Mouse (Mus musculus): ENCODE data around the gene Bean1.

Gene Bean1

GRCm38 (mm10) chr8:104170118-104171049 is at the start of gene Bean1:
TSS of gene Bean1 (plus strand) at chr8:104170442.
- peak; percentile 66 for DNase-seq

DNA sequence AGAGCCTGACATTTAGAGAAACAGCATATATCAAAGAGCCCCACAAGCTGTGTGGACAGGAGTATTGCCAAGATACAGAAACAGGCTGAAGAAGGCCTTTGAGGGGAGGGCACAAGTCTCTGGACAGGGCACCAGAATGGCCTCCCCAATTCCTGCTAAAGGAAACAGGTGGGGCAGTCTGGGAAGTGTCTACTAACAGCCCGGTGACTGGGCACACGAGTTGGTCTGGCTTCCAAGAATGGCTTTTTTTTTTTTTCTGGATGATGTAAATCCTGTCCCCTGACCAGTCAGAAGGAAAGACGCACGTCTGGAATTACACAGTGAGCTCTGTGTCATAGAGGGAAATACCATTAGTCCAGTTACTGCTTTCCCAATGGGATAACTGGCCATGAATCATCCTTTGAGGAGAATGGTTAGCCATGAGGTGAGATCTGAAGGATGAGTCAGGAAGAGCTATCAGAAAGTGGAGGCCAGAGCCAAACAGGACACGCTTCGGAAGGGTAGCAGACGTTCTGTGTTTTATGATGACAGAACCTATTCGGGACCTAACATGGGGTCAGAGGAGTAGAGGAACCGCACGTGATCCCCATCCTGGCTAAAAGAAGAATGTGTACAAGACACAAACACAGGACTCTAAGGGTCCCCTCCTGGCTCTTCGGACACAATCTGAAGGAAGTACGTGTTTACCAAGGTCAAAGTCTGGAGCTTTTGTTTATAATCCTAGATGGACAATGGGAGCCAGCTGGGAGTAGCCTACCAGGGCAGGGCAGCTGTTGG is 48.4 kb upstream of the Bean1 start:
- DNase-seq = no peak

GRCm38 (mm10) chr8:104123080-104123657 is 47.1 kb upstream of the Bean1 start:
- DNase-seq = no peak

DNA sequence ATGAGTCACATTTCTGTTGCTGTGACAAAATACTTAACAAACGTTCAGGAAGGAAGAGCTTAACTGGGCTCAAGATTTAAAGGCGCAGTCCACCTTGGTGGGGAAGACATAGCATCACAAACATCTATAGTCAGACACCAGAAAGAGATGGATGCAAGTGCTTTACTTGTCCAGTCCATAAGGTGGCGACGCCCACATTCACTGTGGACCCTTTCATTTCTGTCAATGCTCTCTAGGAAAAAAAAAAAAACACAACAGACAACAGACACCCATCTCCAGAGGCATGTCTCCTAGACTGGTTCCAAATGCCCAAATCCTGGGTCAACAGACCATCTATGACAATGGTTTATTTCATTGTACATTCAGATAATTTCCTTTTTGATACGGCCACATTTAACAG is 45.7 kb upstream of the Bean1 start:
- DNase-seq = no peak

DNA sequence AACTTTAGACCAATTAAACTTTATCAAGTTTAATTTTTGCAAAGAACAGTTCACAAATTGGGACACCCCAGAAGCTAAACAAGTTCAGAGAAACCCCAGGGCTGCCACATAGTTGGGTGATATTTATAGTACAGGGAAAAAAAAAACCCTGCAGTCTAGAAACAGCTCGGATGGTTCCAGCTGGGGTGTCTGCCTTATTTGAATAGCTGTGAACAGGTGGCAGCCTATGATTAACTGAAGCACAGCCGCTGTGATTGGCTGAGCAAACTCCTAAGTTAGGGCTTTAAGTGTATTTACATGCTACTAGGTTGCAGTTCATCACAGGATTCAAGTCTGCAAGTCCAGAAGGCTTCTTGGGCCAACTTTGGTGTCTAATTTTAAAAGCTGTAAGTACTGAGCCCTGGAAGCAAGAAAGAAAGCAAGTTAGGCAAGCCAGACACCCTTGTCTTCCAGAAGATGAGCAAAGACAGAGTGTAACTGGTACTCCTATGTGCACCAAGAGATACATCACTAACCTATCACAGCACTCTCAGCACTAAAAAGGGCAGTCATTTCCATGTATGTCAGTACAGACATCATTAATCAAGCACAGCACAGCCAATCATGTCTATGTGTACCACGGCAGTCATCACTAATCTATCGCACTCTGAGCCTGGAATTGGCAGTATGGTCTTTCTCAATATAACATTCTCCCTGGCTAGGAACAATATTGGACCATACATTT is 42.9 kb upstream of the Bean1 start:
- DNase-seq = no peak

DNA sequence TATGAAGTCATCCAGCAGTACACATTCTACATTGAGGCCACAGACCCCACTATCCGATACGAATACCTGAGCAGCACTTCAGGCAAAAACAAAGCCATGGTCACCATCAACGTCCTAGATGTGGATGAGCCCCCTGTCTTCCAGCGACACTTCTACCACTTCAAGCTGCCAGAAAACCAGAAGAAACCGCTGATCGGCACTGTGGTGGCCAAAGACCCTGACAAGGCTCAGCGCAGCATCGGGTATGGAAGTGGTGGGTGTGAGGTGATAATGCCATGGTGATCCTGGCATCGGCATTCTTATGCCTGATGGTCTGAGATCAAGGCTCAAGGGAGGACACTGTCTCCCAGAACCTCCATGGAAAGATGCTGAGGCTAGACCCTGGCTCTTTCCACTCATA is 39.3 kb upstream of the Bean1 start:
- peak; percentile 1 for DNase-seq

DNA sequence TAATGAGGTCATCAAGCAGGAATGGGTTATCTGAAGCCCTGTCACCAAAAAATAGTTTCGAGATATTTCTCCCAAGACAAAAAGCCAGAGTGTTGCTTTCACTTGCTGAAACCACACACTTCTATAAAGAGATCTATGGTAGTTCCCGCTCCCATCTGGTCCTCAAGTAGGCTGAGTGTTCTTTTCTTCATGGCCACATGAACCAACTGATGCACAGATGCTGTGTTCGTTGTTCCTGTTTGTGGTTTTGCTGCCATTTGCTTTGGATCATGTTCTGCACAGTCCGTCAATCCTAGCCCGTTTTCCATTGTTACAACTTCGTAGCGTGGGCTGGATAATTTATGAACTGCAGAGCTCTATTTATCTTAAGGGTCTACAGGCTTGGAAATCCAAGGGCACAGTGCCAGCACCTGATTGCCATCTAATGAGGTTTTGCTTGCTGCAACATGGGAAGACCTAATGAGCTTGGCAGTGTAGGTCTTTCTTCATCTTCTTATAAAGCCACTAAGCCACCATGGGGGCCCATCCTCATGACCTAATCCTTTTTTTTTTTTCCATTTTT is 38.7 kb upstream of the Bean1 start:
- DNase-seq = peak; percentile 11

- DNase-seq = no peak
Measured at GRCm38 (mm10) chr8:104134521-104134920, 35.7 kb upstream of the Bean1 start.

DNA sequence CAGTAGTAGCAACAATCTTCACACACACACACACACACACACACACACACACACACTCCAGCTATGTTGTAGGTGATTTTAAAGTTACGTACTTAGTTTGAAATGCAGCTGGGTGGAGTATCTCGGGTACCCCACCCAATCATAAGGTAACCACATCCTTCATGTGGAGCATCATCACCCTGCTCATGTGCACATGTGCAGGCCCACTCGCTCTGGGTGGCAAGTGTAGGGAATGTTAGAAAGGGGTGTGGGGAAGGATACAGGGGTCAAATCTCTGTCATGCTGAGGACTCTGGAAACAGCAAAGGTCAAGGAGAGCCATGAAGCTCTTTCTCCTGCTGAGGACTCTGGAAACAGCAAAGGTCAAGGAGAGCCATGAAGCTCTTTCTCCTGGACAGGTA is 34.0 kb upstream of the Bean1 start:
- DNase-seq = no peak

DNA sequence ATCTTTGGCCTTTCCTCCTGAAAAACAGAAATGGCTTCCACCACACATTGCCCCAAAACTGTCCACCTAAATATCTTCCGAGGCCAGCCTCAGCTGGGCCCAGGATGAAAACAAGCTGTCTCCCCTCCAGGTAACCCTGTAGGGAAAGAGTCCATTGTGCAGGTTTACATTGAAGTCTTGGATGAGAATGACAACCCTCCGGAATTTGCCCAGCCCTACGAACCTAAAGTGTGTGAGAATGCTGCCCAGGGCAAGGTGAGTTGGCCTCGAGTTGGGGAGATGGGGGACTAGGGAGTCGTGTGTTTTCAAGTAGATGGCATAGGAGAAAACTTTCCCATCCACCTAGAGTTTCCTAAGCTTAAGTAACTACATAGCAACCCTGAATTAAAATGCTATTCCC is 32.6 kb upstream of the Bean1 start:
- DNase-seq = no peak

DNA sequence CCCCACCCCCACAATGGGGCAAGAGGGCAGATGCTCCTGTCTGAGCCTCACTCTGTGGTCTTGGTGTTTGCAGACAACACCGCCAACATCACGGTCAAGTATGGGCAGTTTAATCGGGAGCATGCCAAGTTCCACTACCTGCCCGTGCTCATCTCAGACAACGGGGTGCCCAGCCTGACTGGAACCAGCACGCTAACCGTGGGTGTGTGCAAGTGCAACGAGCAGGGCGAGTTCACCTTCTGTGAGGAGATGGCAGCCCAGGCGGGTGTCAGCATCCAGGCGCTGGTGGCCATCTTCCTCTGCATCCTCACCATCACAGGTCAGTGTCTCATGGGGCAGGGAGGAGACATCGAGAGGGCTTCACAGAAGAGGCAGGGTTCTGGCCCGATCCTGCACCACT is 29.6 kb upstream of the Bean1 start:
- no peak for DNase-seq

DNA sequence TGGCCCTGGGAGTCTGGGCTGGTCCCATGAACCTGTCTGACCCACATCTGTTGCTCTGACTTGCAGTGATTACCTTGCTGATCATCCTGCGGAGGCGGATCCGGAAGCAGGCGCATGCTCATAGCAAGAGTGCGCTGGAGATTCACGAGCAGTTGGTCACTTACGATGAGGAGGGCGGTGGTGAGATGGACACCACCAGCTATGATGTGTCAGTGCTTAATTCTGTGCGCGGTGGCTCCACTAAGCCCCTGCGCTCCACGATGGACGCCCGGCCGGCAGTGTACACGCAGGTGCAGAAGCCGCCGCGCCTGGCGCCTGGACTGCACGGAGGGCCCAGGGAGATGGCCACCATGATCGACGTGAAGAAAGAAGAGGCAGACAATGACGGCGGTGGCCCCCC is 27.8 kb upstream of the Bean1 start:
- no peak for DNase-seq

GRCm38 (mm10) chr8:104143379-104143778 is 26.9 kb upstream of the Bean1 start:
- DNase-seq = no peak

- DNase-seq = peak; percentile 35
Measured at GRCm38 (mm10) chr8:104144434-104145216, 25.6 kb upstream of the Bean1 start.

- DNase-seq = peak; percentile 91
Measured at GRCm38 (mm10) chr8:104145981-104146689, 24.1 kb upstream of the Bean1 start.

DNA sequence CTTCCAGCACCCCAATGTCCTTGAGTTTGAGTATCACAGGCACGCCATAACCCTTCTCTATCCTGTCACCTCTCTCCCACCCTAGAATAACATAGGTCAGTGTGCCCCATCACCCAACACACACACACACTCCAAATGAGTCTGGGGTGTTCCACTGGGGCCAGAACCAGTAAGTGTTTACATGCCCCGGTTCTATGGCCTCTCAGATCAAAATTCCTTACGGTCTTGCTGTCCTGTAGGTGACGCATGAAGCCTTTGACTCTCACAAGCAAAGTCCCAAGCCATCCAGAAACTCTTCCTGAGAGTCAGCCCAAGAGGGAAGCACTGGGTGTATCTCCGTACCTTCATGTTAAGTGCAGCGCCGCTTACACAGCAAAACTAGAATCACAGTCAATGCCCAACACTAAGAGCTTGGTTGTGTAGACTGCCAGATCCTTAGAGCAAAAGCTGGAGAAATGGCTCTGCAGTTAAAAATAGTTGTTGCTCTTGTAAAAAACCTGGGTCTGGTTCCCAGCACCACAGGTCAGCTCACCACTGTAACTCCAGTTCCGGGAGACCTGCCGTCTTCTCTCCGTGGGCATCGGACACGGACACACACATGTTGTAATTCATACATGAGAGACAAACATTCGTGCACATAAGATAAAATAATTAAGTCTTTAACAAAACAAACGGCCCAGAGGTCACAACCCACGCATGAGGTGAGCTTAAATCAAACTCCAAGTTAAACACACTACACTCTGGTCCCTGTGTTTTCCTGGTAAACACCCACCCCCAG is 23.3 kb upstream of the Bean1 start:
- DNase-seq = no peak

GRCm38 (mm10) chr8:104147947-104148346 is 22.3 kb upstream of the Bean1 start:
- no peak for DNase-seq

DNA sequence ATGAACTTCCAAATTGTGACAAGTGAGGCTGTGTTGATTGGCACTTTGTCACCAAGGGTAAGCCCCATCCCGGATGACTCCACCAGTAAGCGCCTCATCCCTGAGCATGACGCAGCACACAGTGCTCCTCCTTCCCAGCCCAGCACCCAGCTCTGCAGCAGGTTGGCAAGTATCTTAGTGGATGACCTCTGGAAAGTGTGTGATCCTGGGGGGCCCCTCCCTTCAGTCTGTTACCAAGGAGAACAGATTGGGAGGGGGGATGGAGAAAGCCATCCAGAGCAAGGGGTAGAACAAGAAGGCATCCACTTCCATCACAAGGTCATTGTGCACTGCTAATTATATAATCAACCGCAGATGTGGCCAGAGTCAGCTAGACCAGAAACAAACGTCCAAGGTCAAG is 9.5 kb upstream of the Bean1 start:
- no peak for DNase-seq

DNA sequence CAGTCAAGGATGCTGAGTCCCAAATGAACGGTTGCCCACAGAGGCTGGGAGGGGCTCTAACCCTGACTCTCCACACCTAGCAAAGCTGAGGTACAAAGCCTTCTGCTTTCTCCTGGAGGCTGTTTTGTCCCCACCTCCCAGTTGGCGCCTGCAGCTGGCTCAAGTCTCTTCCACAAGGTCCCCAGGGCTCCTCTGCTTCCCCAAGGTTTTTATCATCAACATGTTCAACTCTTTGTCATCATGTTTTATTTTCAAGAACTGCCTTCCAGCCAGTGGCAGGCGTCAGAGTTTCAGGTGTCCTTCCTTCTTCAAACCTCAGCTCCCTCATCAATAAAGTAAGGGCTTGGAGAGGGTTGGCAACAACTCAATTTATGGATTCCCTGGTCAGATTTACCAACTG is 781 bp upstream of the Bean1 start:
- DNase-seq = no peak

GRCm38 (mm10) chr8:104171050-104171620 is 893 bp downstream of the Bean1 start:
- DNase-seq = no peak

Data from kidney, postnatal 10 days (tissue).